Mouse (Mus musculus): ENCODE measurements around the gene Grm7. TPM values are rescaled to one million over a fixed set of nuclear protein-coding genes. Genes with fewer than 3 reads are reported as not detected.

Grm7 gene
- 0.21 and 0.41 TPM in 2 replicates for polyA plus RNA-seq (2016; fragmentation: Nextera tagmentation; extraction: Ambion mirVana)

- under 1% methylated on average over 65 of the region's 65 CpGs for WGBS
- Histone ChIP-seq H3K27me3 (ENCODE audit: insufficient read depth, poor library complexity, severe bottlenecking) (peaks cover 54% of the 10 kb centered on the region), H3K4me1 (peaks cover 11% of the 10 kb centered on the region), H3K27ac (no peak within 1 kb of the TSS), H3K9me3 (no peaks in the 10 kb centered on the region), H3K4me3 (peak within 1 kb of the TSS; percentile 60), H3K36me3 (no peaks in the 10 kb centered on the region)
- DNase-seq (ENCODE audit: low spot score): no peak
Observed at GRCm38 (mm10) chr6:110645411-110646361, at the start of gene Grm7. Gene Grm7 (plus strand): TSS chr6:110645581.

- Histone ChIP-seq H3K4me1 (peaks cover 11% of the 10 kb centered on the region), H3K27me3 (ENCODE audit: insufficient read depth, poor library complexity, severe bottlenecking) (peaks cover 54% of the 10 kb centered on the region)
Observed at GRCm38 (mm10) chr6:110645041-110645410, 355 bp upstream of the Grm7 start.

GRCm38 (mm10) chr6:110646901-110647300, 1.5 kb downstream of the Grm7 start:
- DNase-seq (ENCODE audit: low spot score): no peak
- WGBS: 3% methylated on average over 12 of the region's 12 CpGs
- H3K4me3 ChIP-seq: no peak overlapping the region
- H3K27ac ChIP-seq: no peak overlapping the region
- H3K27me3 ChIP-seq (ENCODE audit: insufficient read depth, poor library complexity, severe bottlenecking): peaks cover 54% of the 10 kb centered on the region
- no peaks in the 10 kb centered on the region for H3K36me3 ChIP-seq
- peaks cover 11% of the 10 kb centered on the region for H3K4me1 ChIP-seq
- no peaks in the 10 kb centered on the region for H3K9me3 ChIP-seq

More at GRCm38 (mm10) chr6:110645041-110645410, 355 bp upstream of the Grm7 start:
- Histone ChIP-seq H3K9me3 (no peaks in the 10 kb centered on the region), H3K27ac (no peak overlapping the region), H3K36me3 (no peaks in the 10 kb centered on the region), H3K4me3 (peak overlapping the region; percentile 60)
- no peak for DNase-seq (ENCODE audit: low spot score)
- WGBS: under 1% methylated on average over 7 of the region's 7 CpGs

GRCm38 (mm10) chr6:110649227-110649626, 3.8 kb downstream of the Grm7 start:
- Histone ChIP-seq H3K9me3 (no peaks in the 10 kb centered on the region), H3K36me3 (no peaks in the 10 kb centered on the region), H3K27me3 (ENCODE audit: insufficient read depth, poor library complexity, severe bottlenecking) (peaks cover 45% of the 10 kb centered on the region), H3K4me1 (peaks cover 11% of the 10 kb centered on the region), H3K27ac (no peak overlapping the region), H3K4me3 (no peak overlapping the region)
- 77% methylated on average over 1 of the region's 1 CpGs for WGBS
- DNase-seq (ENCODE audit: low spot score): no peak

- Histone ChIP-seq H3K9me3 (no peaks in the 10 kb centered on the region), H3K27me3 (ENCODE audit: insufficient read depth, poor library complexity, severe bottlenecking) (peaks cover 3% of the 10 kb centered on the region), H3K4me3 (no peak overlapping the region), H3K4me1 (no peaks in the 10 kb centered on the region), H3K36me3 (no peaks in the 10 kb centered on the region), H3K27ac (no peak overlapping the region)
- WGBS: 78% methylated on average over 5 of the region's 5 CpGs
- no peak for DNase-seq (ENCODE audit: low spot score)
Observed at GRCm38 (mm10) chr6:110653361-110654001, 8.1 kb downstream of the Grm7 start.

- no peaks in the 10 kb centered on the region for H3K9me3 ChIP-seq
- H3K4me1 ChIP-seq: no peaks in the 10 kb centered on the region
- WGBS: 87% methylated on average over 1 of the region's 1 CpGs
- DNase-seq (ENCODE audit: low spot score): no peak
- H3K27me3 ChIP-seq (ENCODE audit: insufficient read depth, poor library complexity, severe bottlenecking): no peaks in the 10 kb centered on the region
- H3K27ac ChIP-seq: no peak overlapping the region
- H3K36me3 ChIP-seq: no peaks in the 10 kb centered on the region
- H3K4me3 ChIP-seq: no peak overlapping the region
Observed at GRCm38 (mm10) chr6:110664436-110664835, 19.1 kb downstream of the Grm7 start.

- no peak overlapping the region for H3K27ac ChIP-seq
- H3K4me1 ChIP-seq: no peaks in the 10 kb centered on the region
- H3K27me3 ChIP-seq (ENCODE audit: insufficient read depth, poor library complexity, severe bottlenecking): no peaks in the 10 kb centered on the region
- H3K9me3 ChIP-seq: no peaks in the 10 kb centered on the region
- H3K4me3 ChIP-seq: no peak overlapping the region
- H3K36me3 ChIP-seq: no peaks in the 10 kb centered on the region
- no peak for DNase-seq (ENCODE audit: low spot score)
- WGBS: 71% methylated on average over 5 of the region's 5 CpGs
Observed at GRCm38 (mm10) chr6:110668447-110668846, 23.1 kb downstream of the Grm7 start.

GRCm38 (mm10) chr6:110690954-110691353, 45.6 kb downstream of the Grm7 start:
- Histone ChIP-seq H3K27ac (no peak overlapping the region), H3K4me3 (no peak overlapping the region), H3K36me3 (no peaks in the 10 kb centered on the region), H3K4me1 (no peaks in the 10 kb centered on the region), H3K27me3 (ENCODE audit: insufficient read depth, poor library complexity, severe bottlenecking) (no peaks in the 10 kb centered on the region), H3K9me3 (no peaks in the 10 kb centered on the region)
- DNase-seq (ENCODE audit: low spot score): no peak
- WGBS: 66% methylated on average over 1 of the region's 1 CpGs

- Histone ChIP-seq H3K9me3 (no peaks in the 10 kb centered on the region), H3K27ac (no peak overlapping the region), H3K36me3 (no peaks in the 10 kb centered on the region), H3K4me3 (no peak overlapping the region), H3K27me3 (ENCODE audit: insufficient read depth, poor library complexity, severe bottlenecking) (no peaks in the 10 kb centered on the region), H3K4me1 (no peaks in the 10 kb centered on the region)
- 75% methylated on average over 5 of the region's 5 CpGs for WGBS
- no peak for DNase-seq (ENCODE audit: low spot score)
Observed at GRCm38 (mm10) chr6:110709763-110710162, 64.4 kb downstream of the Grm7 start.

GRCm38 (mm10) chr6:110714943-110715342, 69.6 kb downstream of the Grm7 start:
- DNase-seq (ENCODE audit: low spot score): no peak
- WGBS: 89% methylated on average over 3 of the region's 3 CpGs

GRCm38 (mm10) chr6:110723371-110723770, 78.0 kb downstream of the Grm7 start:
- WGBS: 81% methylated on average over 4 of the region's 4 CpGs
- no peak for DNase-seq (ENCODE audit: low spot score)
- Histone ChIP-seq H3K4me1 (no peaks in the 10 kb centered on the region), H3K27ac (no peak overlapping the region), H3K27me3 (ENCODE audit: insufficient read depth, poor library complexity, severe bottlenecking) (no peaks in the 10 kb centered on the region), H3K4me3 (no peak overlapping the region), H3K9me3 (no peaks in the 10 kb centered on the region), H3K36me3 (no peaks in the 10 kb centered on the region)

More at GRCm38 (mm10) chr6:110714943-110715342, 69.6 kb downstream of the Grm7 start:
- H3K27ac ChIP-seq: no peak overlapping the region
- no peak overlapping the region for H3K4me3 ChIP-seq
- H3K27me3 ChIP-seq (ENCODE audit: insufficient read depth, poor library complexity, severe bottlenecking): no peaks in the 10 kb centered on the region
- no peaks in the 10 kb centered on the region for H3K9me3 ChIP-seq
- H3K4me1 ChIP-seq: no peaks in the 10 kb centered on the region
- no peaks in the 10 kb centered on the region for H3K36me3 ChIP-seq

GRCm38 (mm10) chr6:110733914-110734313, 88.5 kb downstream of the Grm7 start:
- no peaks in the 10 kb centered on the region for H3K27me3 ChIP-seq (ENCODE audit: insufficient read depth, poor library complexity, severe bottlenecking)
- H3K9me3 ChIP-seq: no peaks in the 10 kb centered on the region
- H3K27ac ChIP-seq: no peak overlapping the region
- no peak overlapping the region for H3K4me3 ChIP-seq
- H3K4me1 ChIP-seq: no peaks in the 10 kb centered on the region
- DNase-seq (ENCODE audit: low spot score): no peak
- 81% methylated on average over 2 of the region's 2 CpGs for WGBS
- no peaks in the 10 kb centered on the region for H3K36me3 ChIP-seq

GRCm38 (mm10) chr6:110743981-110744670, 98.7 kb downstream of the Grm7 start:
- Histone ChIP-seq H3K27me3 (ENCODE audit: insufficient read depth, poor library complexity, severe bottlenecking) (no peaks in the 10 kb centered on the region), H3K36me3 (no peaks in the 10 kb centered on the region), H3K4me1 (no peaks in the 10 kb centered on the region), H3K4me3 (no peak overlapping the region), H3K9me3 (no peaks in the 10 kb centered on the region), H3K27ac (no peak overlapping the region)
- 54% methylated on average over 7 of the region's 7 CpGs for WGBS
- no peak for DNase-seq (ENCODE audit: low spot score)
